Mouse (Mus musculus): ENCODE data around the gene Susd1. TPM values are rescaled to one million over a fixed set of nuclear protein-coding genes. Genes with fewer than 3 reads are reported as not detected.

Susd1 gene
- polyA plus RNA-seq, 1 experiment from 2014 or later = 8.3 TPM

GRCm38 (mm10) chr4:59422025-59422783, 16.2 kb downstream of the Susd1 start:
- 28% methylated on average over 5 of the region's 5 CpGs for WGBS
- no peak for ATAC-seq (replicated peaks; ENCODE audit: low FRiP score, low TSS enrichment, low read depth)

GRCm38 (mm10) chr4:59421369-59421746, 17.1 kb downstream of the Susd1 start:
- H3K36me3 ChIP-seq (ENCODE audit: control insufficient read depth, insufficient read depth, low read length) = 0 out of 2 replicates have a peak, but pooled peaks cover 4% of the 10 kb centered on the region
- no peak for DNase-seq (ENCODE audit: low spot score)
- no peak overlapping the region for H3K27ac ChIP-seq (ENCODE audit: low read depth)
- no peak overlapping the region for H3K9ac ChIP-seq (ENCODE audit: low read length)
- H3K27me3 ChIP-seq (replicated peaks; ENCODE audit: control insufficient read depth, insufficient read depth, low read length) = no peaks in the 10 kb centered on the region
- ATAC-seq (replicated peaks; ENCODE audit: low FRiP score, low TSS enrichment, low read depth) = no peak
- no peak overlapping the region for H3K4me2 ChIP-seq (ENCODE audit: low read length)
- H3K9me3 ChIP-seq (ENCODE audit: control insufficient read depth, low read length) = no peaks in the 10 kb centered on the region
- WGBS = 74% methylated on average over 5 of the region's 5 CpGs
- no peaks in the 10 kb centered on the region for H3K4me1 ChIP-seq (replicated peaks; ENCODE audit: control insufficient read depth, insufficient read depth, low read length)
- no peak overlapping the region for H3K4me3 ChIP-seq (ENCODE audit: low read depth, low read length)

More at GRCm38 (mm10) chr4:59422025-59422783, 16.2 kb downstream of the Susd1 start:
- Histone ChIP-seq H3K4me1 (replicated peaks; ENCODE audit: control insufficient read depth, insufficient read depth, low read length) (no peaks in the 10 kb centered on the region), H3K9ac (ENCODE audit: low read length) (no peak overlapping the region), H3K4me2 (ENCODE audit: low read length) (no peak overlapping the region), H3K36me3 (ENCODE audit: control insufficient read depth, insufficient read depth, low read length) (0 out of 2 replicates have a peak, but pooled peaks cover 4% of the 10 kb centered on the region), H3K4me3 (ENCODE audit: low read depth, low read length) (no peak overlapping the region), H3K27ac (ENCODE audit: low read depth) (no peak overlapping the region), H3K27me3 (replicated peaks; ENCODE audit: control insufficient read depth, insufficient read depth, low read length) (no peaks in the 10 kb centered on the region), H3K9me3 (ENCODE audit: control insufficient read depth, low read length) (no peaks in the 10 kb centered on the region)
- no peak for DNase-seq (ENCODE audit: low spot score)

DNA sequence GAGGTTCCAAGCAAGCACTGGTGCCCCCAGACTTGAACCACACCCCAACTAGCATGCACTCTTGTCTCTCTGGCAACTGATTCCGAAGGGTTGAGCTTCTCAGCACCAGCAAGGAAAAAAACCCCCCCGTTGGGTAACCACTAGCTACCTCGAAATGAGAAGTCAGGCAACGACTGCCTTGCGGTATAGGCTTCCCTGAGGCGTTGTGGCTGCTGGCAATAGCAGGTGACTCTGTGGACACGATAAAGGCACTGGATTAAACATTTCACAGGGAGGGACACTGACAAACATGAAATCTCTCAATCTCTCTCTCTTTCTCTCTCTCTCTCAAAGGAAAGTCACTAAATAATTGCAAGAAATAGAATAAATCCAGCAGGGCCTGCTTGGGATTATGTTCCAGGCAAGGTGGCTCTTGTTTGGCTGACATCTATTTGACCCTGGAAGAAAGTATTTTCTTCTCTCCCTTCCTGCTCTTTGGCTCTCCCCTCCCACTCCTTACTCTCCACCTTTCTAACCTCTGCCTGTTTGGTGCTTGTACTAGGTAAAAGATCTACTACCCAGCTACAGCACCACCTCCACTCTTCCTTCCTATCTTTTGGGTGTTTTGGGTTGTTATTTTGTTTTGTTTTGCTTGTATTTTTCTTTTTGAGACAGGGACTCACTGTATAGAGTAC, 17.6 kb downstream of the Susd1 start:
- DNase-seq (ENCODE audit: low spot score) = no peak

GRCm38 (mm10) chr4:59419211-59419610, 19.2 kb downstream of the Susd1 start:
- H3K27me3 ChIP-seq (replicated peaks; ENCODE audit: control insufficient read depth, insufficient read depth, low read length) = no peaks in the 10 kb centered on the region
- no peak overlapping the region for H3K27ac ChIP-seq (ENCODE audit: low read depth)
- WGBS = 87% methylated on average over 4 of the region's 4 CpGs
- no peak overlapping the region for H3K9ac ChIP-seq (ENCODE audit: low read length)
- H3K36me3 ChIP-seq (ENCODE audit: control insufficient read depth, insufficient read depth, low read length) = 0 out of 2 replicates have a peak, but pooled peaks cover 4% of the 10 kb centered on the region
- H3K4me1 ChIP-seq (replicated peaks; ENCODE audit: control insufficient read depth, insufficient read depth, low read length) = no peaks in the 10 kb centered on the region
- no peak overlapping the region for H3K4me3 ChIP-seq (ENCODE audit: low read depth, low read length)
- no peak overlapping the region for H3K4me2 ChIP-seq (ENCODE audit: low read length)
- H3K9me3 ChIP-seq (ENCODE audit: control insufficient read depth, low read length) = no peaks in the 10 kb centered on the region
- ATAC-seq (replicated peaks; ENCODE audit: low FRiP score, low TSS enrichment, low read depth) (no peak), DNase-seq (ENCODE audit: low spot score) (no peak)

More for the DNA sequence above, 17.6 kb downstream of the Susd1 start:
- H3K4me1 ChIP-seq (replicated peaks; ENCODE audit: control insufficient read depth, insufficient read depth, low read length) = no peaks in the 10 kb centered on the region
- no peaks in the 10 kb centered on the region for H3K9me3 ChIP-seq (ENCODE audit: control insufficient read depth, low read length)
- no peak overlapping the region for H3K4me3 ChIP-seq (ENCODE audit: low read depth, low read length)
- no peak for ATAC-seq (replicated peaks; ENCODE audit: low FRiP score, low TSS enrichment, low read depth)
- 84% methylated on average over 7 of the region's 7 CpGs for WGBS
- no peaks in the 10 kb centered on the region for H3K27me3 ChIP-seq (replicated peaks; ENCODE audit: control insufficient read depth, insufficient read depth, low read length)
- H3K9ac ChIP-seq (ENCODE audit: low read length) = no peak overlapping the region
- H3K27ac ChIP-seq (ENCODE audit: low read depth) = no peak overlapping the region
- 0 out of 2 replicates have a peak, but pooled peaks cover 4% of the 10 kb centered on the region for H3K36me3 ChIP-seq (ENCODE audit: control insufficient read depth, insufficient read depth, low read length)
- H3K4me2 ChIP-seq (ENCODE audit: low read length) = no peak overlapping the region

GRCm38 (mm10) chr4:59413428-59413827, 25.0 kb downstream of the Susd1 start:
- no peak overlapping the region for H3K4me2 ChIP-seq (ENCODE audit: low read length)
- H3K9ac ChIP-seq (ENCODE audit: low read length) = no peak overlapping the region
- ATAC-seq (replicated peaks; ENCODE audit: low FRiP score, low TSS enrichment, low read depth) (no peak), DNase-seq (ENCODE audit: low spot score) (no peak)
- no peaks in the 10 kb centered on the region for H3K9me3 ChIP-seq (ENCODE audit: control insufficient read depth, low read length)
- no peaks in the 10 kb centered on the region for H3K4me1 ChIP-seq (replicated peaks; ENCODE audit: control insufficient read depth, insufficient read depth, low read length)
- no peaks in the 10 kb centered on the region for H3K27me3 ChIP-seq (replicated peaks; ENCODE audit: control insufficient read depth, insufficient read depth, low read length)
- H3K4me3 ChIP-seq (ENCODE audit: low read depth, low read length) = no peak overlapping the region
- 90% methylated on average over 5 of the region's 5 CpGs for WGBS
- H3K27ac ChIP-seq (ENCODE audit: low read depth) = no peak overlapping the region
- no peaks in the 10 kb centered on the region for H3K36me3 ChIP-seq (ENCODE audit: control insufficient read depth, insufficient read depth, low read length)

DNA sequence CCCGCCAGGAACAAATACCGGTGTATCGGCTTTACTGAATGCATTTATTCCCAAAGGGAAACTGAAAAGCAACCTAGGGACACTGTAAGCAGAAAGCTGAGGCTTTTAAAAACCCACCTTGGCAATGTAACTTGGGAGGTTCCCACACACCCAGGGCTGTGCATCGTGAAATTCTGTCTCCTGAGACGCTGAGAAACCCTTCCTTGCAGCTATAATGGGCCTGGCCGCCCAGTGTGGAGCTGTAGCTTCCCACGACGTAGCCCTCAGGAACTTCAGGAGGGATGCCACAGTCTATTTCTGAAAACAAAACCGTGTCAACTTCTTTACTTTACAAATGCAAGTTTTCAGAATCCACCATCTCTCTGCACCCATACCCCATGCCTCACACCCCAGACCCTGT, 27.3 kb downstream of the Susd1 start:
- Histone ChIP-seq H3K4me1 (replicated peaks; ENCODE audit: control insufficient read depth, insufficient read depth, low read length) (no peaks in the 10 kb centered on the region), H3K4me2 (ENCODE audit: low read length) (no peak overlapping the region), H3K27me3 (replicated peaks; ENCODE audit: control insufficient read depth, insufficient read depth, low read length) (no peaks in the 10 kb centered on the region), H3K36me3 (ENCODE audit: control insufficient read depth, insufficient read depth, low read length) (no peaks in the 10 kb centered on the region), H3K9ac (ENCODE audit: low read length) (no peak overlapping the region), H3K4me3 (ENCODE audit: low read depth, low read length) (no peak overlapping the region), H3K27ac (ENCODE audit: low read depth) (no peak overlapping the region), H3K9me3 (ENCODE audit: control insufficient read depth, low read length) (no peaks in the 10 kb centered on the region)
- DNase-seq (ENCODE audit: low spot score) = no peak
- no peak for ATAC-seq (replicated peaks; ENCODE audit: low FRiP score, low TSS enrichment, low read depth)
- 87% methylated on average over 9 of the region's 9 CpGs for WGBS

- Histone ChIP-seq H3K36me3 (ENCODE audit: control insufficient read depth, insufficient read depth, low read length) (no peaks in the 10 kb centered on the region), H3K27ac (ENCODE audit: low read depth) (no peak overlapping the region), H3K4me1 (replicated peaks; ENCODE audit: control insufficient read depth, insufficient read depth, low read length) (no peaks in the 10 kb centered on the region; the same call in 1 of the 2 replicates), H3K9ac (ENCODE audit: low read length) (no peak overlapping the region), H3K4me3 (ENCODE audit: low read depth, low read length) (no peak overlapping the region), H3K27me3 (replicated peaks; ENCODE audit: control insufficient read depth, insufficient read depth, low read length) (no peaks in the 10 kb centered on the region), H3K4me2 (ENCODE audit: low read length) (no peak overlapping the region), H3K9me3 (ENCODE audit: control insufficient read depth, low read length) (no peaks in the 10 kb centered on the region)
- DNase-seq (ENCODE audit: low spot score) = no peak
- 82% methylated on average over 4 of the region's 4 CpGs for WGBS
- no peak for ATAC-seq (replicated peaks; ENCODE audit: low FRiP score, low TSS enrichment, low read depth)
These were observed 30.7 kb downstream of the Susd1 start for GRCm38 (mm10) chr4:59407766-59408165.

DNA sequence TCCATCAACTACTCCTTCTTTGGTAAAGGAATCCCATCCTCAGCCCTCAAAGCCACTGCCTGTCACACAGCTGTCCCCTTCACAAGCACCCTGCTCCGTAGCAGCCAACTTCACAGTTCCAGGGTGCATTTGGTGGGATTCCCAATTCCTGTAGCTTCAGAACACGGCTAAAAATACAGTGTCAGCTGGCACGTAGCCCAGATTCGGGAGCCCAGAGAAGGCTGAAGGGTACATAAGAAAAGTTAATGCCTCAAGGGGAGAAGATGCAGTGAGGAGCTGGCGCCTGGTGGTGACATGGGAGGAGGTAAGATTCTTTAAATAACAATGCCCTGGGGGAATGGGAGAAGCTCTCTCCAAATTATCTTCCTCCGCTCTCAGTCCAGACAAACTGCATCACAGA, 34.1 kb downstream of the Susd1 start:
- DNase-seq (ENCODE audit: low spot score) = no peak
- Histone ChIP-seq H3K4me3 (ENCODE audit: low read depth, low read length) (no peak overlapping the region), H3K9me3 (ENCODE audit: control insufficient read depth, low read length) (no peaks in the 10 kb centered on the region), H3K36me3 (ENCODE audit: control insufficient read depth, insufficient read depth, low read length) (no peaks in the 10 kb centered on the region), H3K27ac (ENCODE audit: low read depth) (peak overlapping the region; percentile 33; the same call in 1 of the 2 replicates), H3K27me3 (replicated peaks; ENCODE audit: control insufficient read depth, insufficient read depth, low read length) (no peaks in the 10 kb centered on the region), H3K4me1 (replicated peaks; ENCODE audit: control insufficient read depth, insufficient read depth, low read length) (no peaks in the 10 kb centered on the region; the same call in 1 of the 2 replicates), H3K9ac (ENCODE audit: low read length) (no peak overlapping the region), H3K4me2 (ENCODE audit: low read length) (peak overlapping the region; percentile 13; the same call in 1 of the 2 replicates)
- no peak for ATAC-seq (replicated peaks; ENCODE audit: low FRiP score, low TSS enrichment, low read depth)
- 55% methylated on average over 6 of the region's 6 CpGs for WGBS
